Mouse (Mus musculus) adrenal gland, postnatal 14 days (tissue): ENCODE data around the gene Oaz2. TPM values are rescaled to one million over a fixed set of nuclear protein-coding genes. Genes with fewer than 3 reads are reported as not detected.

Experiments used
- DNase-seq: peaks from one replicate; pipeline ENCODE4 v3.0.0; 2021; ENCODE audit warnings: mixed read lengths
- long read RNA-seq, 2 experiments: library from polyadenylated mRNA; stranded (forward); transcript quantifications; one replicate each; pipeline ENCODE4 v2.0.0; 2021
- total RNA-seq: library from RNA; stranded (reverse); gene quantifications from 2 replicates; pipeline ENCODE4 v1.2.3, GENCODE M21; 2021

Oaz2 gene
- total RNA-seq, result 133 and 148 TPM in 2 replicates
- long read RNA-seq, experiment 1, partial matches to known transcripts, result 3 of 386 reads
- long read RNA-seq, experiment 1, other reads (novel, unspliced or antisense), result 383 of 386 reads
- long read RNA-seq, experiment 2, partial matches to known transcripts, result 3 of 277 reads
- long read RNA-seq, experiment 2, other reads (novel, unspliced or antisense), result 271 of 277 reads

DNA sequence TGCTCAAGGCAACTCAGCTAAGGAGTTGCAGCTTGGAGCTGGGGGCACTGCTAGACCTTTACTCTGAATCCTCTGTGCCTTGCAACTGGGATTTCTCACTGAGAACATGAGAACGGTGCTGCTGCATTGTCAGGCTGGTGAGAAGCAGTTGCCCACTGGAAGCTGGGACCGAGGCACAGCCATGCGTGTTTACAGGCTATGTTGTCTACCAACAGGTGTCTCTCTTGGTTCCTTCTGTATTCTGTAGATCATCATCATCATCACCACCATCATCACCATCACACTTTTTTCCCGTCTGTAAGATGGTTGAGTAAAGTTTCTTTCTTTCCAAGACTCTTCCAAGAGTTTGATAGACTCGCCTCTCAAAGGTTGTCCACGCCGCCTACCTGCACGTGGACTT is at the start of gene Oaz2:
Gene Oaz2 (plus strand): TSS at position 301 of the 400 bp plus-strand sequence.
- DNase-seq, result no peak

DNA sequence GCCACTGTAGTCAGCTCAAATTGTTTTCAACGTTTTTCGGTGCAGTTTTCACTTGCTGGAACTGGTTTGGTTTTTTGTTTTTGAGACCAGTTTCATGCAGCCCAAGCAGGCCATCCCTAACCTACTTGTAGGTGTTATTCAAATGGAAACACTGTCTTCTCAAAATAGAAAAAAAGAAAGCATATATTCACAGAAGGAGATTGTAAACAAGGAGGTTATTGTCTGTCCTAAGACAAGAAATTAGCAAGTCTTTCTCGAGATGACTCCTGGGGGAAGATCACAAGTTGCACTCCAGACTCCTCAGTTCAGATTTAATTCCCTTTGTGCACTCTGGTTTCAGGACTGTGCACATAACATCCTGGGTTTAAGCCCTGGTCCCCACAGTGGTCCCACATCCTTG is 48.5 kb upstream of the Oaz2 start:
- no peak for DNase-seq

GRCm38 (mm10) chr9:65621196-65621595 is 46.6 kb upstream of the Oaz2 start:
- no peak for DNase-seq

- no peak for DNase-seq
Observed at GRCm38 (mm10) chr9:65621666-65622065, 46.1 kb upstream of the Oaz2 start.

- DNase-seq, result no peak
Observed at GRCm38 (mm10) chr9:65622826-65623225, 45.0 kb upstream of the Oaz2 start.

GRCm38 (mm10) chr9:65624266-65624665 is 43.5 kb upstream of the Oaz2 start:
- DNase-seq, result no peak

- peak; percentile 79 for DNase-seq
Observed at GRCm38 (mm10) chr9:65629025-65629766, 38.6 kb upstream of the Oaz2 start, which contains the start of gene Rbpms2. Gene Rbpms2 (plus strand): TSS chr9:65629648.

DNA sequence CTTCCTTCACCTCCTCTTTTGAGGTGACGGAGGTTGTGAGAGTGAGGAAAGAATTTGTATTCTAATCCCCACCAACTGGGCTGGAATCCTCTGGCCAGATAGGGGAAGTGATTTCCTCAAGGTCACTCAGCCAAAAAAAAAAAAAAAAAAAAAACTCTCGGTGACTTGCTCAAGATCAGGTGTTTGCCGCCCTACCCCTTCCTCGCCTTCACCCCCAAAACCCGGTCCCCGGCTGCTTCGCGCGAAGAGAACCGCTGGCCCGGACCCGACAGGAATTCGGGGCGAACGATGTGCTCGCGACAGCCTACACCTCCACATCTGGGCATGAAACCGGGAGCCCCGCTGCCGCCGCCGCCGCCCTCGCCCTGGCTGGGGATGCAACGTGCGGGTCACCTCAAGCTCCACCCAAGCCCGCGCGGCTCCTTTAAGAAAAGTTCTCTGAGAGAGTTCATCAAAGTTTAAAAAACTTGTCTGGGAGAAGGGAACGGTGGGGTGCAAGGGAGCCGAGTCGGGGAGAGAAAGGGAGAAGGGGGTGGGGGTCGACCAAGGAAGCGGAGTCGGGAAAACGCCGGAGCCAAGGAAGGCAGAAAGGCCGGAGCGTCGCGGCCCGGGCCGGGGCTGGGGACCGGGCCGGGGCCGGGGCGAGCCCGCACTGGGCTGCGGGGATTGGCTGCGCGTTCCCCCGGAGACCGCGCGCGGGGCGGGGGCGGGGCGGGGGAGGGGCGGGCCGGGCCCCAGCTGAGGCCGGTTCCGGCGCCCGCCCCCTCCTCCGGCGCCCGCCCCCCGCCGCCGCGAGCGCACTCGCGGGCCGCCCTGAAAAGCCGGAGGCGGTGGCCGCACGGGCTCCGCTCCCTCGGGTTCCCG is 37.8 kb upstream of the Oaz2 start:
- DNase-seq, result peak; percentile 87

- peak; percentile 73 for DNase-seq
Observed at GRCm38 (mm10) chr9:65630631-65631353, 37.0 kb upstream of the Oaz2 start.

DNA sequence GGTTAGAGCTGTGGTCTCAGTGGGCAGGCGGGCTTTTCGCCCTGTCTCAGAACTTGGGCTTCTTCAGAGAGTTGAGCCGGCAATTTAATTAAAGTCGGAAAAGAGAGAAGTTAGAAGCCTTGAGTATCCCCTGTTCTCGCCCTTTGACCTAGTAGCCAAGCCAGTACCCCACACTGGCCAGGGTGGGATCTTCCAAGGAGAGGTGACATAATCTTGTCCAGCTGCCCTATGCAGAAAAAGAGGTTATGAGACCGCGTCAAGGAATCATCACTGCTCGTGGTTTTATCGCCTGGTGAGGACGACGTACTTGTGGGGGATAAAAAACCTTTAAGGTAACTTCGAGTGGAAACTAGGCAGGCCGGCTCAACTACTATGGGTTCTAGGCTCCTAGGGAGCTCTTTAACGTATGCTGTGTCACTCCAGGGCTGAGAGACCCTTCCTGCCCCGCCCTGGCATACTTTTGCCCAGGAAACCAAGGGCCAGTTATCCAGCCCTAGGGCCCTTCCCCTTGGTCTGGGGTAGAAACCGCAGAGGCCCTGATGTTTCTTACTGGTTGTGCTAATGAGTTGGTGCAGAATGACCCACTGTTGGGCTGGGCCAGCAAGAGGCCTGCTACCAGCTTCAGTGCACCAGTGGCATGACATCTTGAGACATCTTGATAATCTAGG is 36.3 kb upstream of the Oaz2 start:
- no peak for DNase-seq

- no peak for DNase-seq
Observed at GRCm38 (mm10) chr9:65635766-65636165, 32.0 kb upstream of the Oaz2 start.

- DNase-seq, result no peak
Observed at GRCm38 (mm10) chr9:65636926-65637325, 30.9 kb upstream of the Oaz2 start.

DNA sequence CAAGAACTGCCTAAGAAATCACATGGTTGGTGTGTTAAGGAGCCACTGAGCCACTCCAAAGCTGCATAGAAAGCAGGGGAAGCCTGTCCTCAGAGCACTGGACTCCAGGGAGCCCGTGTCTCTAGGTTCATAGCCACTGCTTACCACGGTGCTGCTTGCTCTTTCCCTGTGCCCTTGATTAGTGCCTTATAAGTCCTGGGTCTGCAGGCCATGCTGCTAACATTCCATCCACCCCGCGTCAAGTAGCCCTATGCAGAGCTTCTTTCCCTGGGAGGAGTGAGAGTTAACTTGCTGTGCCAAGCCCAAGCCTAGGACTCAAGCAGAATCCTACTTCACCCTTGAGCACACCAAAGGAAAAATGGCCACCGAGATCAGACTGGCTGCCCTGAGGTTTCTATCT is 28.7 kb upstream of the Oaz2 start:
- DNase-seq, result no peak

GRCm38 (mm10) chr9:65640838-65641410 is 26.9 kb upstream of the Oaz2 start:
- peak; percentile 34 for DNase-seq

DNA sequence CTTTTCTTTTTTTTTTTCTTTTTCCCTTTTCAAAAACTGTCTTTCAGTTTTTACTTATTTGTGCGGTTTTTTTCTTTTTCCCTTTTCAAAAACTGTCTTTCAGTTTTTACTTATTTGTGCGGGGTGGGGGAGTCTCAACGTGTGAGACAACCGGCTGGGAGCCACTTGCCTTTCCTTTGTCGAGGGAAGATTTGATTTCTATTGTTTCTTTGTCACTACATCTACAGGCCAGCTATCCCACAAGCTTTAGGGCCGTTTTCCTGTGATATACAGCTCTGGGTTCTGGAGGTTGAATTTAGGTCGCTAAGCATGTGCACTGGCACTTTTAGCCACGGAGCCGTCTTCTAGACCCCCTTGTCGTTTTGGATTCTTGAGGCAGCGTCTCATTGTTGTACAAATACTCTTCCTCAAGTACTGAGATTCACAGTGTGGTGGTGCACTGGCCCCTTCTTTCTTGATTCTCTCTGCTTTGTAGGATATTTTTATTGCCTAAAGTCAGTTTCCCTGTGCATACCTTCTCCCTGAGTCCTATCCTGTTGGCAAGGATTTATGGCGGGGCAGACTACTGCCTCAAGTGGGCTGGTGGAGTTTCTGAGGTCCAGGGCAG is 26.3 kb upstream of the Oaz2 start:
- no peak for DNase-seq

DNA sequence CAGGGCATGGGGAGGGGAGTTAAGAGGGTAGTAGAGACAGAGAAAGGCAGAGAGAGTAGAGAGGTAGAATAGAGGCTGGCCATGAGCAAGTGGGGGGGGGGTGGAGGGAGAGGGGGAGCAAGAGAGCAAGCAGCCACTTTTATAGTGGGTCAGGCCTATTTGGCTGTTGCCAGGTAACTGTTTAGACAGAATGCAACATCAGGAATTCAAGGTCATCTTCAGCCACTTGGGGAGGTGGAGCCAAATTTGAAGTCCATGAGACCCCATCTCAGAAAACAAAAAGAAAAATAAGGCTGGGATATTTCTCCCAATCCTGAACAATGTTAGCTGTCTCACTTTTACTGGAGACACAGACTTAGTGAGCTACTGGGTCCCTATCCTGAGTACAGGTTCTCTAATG is 25.3 kb upstream of the Oaz2 start:
- DNase-seq, result no peak

- peak; percentile 47 for DNase-seq
Observed at GRCm38 (mm10) chr9:65644960-65645359, 22.8 kb upstream of the Oaz2 start.

DNA sequence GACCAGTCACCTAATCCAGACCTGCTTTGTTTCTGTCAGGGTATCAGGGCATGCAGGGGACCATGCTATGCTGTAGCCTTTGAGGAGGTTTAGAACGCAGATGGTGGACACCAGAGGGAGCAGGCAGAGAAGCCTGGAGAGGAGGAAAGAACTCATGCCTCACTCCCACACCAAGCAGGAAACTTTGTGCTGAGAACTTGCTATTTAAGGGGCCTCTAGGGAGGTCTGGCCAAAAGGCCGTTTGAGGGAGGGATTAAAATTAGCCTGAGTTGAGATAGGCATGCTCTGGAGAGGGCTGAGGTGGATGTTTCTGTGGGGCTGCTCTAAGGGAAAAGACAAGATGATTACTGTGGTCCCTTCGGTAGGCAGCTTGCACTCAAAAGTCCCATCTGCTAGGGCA is 21.8 kb upstream of the Oaz2 start:
- DNase-seq, result no peak

DNA sequence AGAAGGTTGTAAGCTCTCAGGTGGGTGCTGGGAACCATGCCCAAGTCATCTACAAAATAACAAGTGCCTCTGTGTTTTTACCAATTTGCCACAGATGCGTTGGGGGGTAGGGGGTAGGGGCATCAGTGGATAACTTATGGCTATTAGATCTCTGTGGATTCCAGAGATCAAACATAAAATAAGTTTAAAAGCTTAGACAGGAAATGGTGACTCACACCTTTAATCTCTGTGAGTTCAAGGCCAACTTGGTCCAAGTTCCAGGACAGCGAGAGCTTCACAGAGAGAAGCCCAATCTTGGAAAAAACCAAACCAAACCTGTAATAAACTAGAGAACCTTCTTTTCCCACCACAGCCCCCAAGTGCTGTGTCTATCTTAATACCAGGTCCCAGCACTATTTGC is 21.0 kb upstream of the Oaz2 start:
- peak; percentile 38 for DNase-seq

GRCm38 (mm10) chr9:65648730-65649129 is 19.1 kb upstream of the Oaz2 start:
- no peak for DNase-seq

GRCm38 (mm10) chr9:65649997-65650396 is 17.8 kb upstream of the Oaz2 start:
- DNase-seq, result no peak
